ENCODE assay signal across 7 mouse cellular contexts in the genomic region with DNA sequence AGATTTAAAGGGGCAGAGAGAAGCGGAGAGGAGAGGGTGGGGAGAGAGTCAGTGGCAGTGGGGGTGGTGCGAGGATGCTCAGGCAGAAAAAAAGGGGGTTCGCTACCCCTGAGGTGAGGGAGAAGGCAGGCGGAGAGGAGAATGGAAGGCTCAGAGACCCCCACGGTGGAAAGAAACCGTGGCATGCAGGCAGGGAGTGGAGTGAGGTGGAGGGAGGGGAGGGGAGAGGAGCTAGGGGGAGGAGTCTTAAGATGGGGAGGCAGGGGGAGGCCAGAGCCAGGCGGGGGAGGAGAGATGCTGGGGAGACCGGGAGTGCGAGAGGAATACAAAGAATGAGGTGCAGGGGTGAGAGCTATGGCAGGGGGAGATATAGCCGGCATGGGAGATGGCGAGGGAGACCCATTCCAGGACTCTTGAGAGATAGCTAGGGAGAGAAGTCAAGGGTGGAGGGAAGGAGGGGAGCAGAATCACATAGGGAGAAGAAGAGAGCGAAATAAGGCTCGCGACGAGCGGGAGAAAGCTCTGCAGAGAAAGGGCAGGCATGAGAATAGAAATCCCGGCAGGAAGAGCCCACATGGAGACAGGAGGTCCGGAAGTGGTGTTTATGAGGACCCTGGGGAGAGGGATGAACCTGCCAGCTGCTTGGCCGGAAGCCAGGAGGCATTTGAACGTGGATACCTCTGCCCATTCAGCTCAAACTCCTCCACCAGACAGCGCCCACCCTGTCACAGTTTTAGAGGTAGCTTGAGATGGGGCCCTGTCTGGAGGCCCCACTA. TPM values are rescaled to one million over a fixed set of nuclear protein-coding genes. Genes with fewer than 3 reads are reported as not detected.
DNase-seq lines count a peak whose midpoint lies in the region; ATAC-seq and TF ChIP-seq lines count a peak whose summit lies in the region.

A gene (minus strand): TSS at position 511 of the 776 bp plus-strand sequence.

- no peak within 1 kb of the TSS for H3K27ac ChIP-seq in lung, embryonic 16.5 days (ENCODE audit: low read length)
- H3K27ac ChIP-seq in embryonic facial prominence, embryonic 13.5 days: peak within 1 kb of the TSS; percentile 16; the same call in 1 of the 2 replicates
- H3K27ac ChIP-seq in intestine, postnatal 0 days (ENCODE audit: low read depth, low read length): no peak within 1 kb of the TSS
- peak within 1 kb of the TSS; percentile 97 for H3K27ac ChIP-seq in midbrain, embryonic 15.5 days

- no peak within 1 kb of the TSS for H3K9ac ChIP-seq in lung, embryonic 16.5 days (ENCODE audit: low read length)
- 0 out of 2 replicates have a peak within 1 kb of the TSS, but pooled peaks have one; percentile 77 for H3K9ac ChIP-seq in embryonic facial prominence, embryonic 13.5 days
- H3K9ac ChIP-seq in intestine, postnatal 0 days (ENCODE audit: low read depth, low read length): no peak within 1 kb of the TSS
- peak within 1 kb of the TSS; percentile 74 for H3K9ac ChIP-seq in midbrain, embryonic 15.5 days

- H3K9me3 ChIP-seq in lung, embryonic 16.5 days (ENCODE audit: control insufficient read depth, low read length): no peaks in the 10 kb centered on the region
- H3K9me3 ChIP-seq in embryonic facial prominence, embryonic 13.5 days: no peaks in the 10 kb centered on the region
- H3K9me3 ChIP-seq in intestine, postnatal 0 days (ENCODE audit: control insufficient read depth): no peaks in the 10 kb centered on the region
- no peaks in the 10 kb centered on the region for H3K9me3 ChIP-seq in midbrain, embryonic 15.5 days

- no peak for DNase-seq in lung, adult 2 months
- no peak for DNase-seq in thymus, adult 18-20 months

- peaks cover 24% of the 10 kb centered on the region for H3K4me1 ChIP-seq in lung, embryonic 16.5 days (replicated peaks; ENCODE audit: control insufficient read depth, insufficient read depth, low read length)
- peaks cover 4% of the 10 kb centered on the region; the same call in 1 of the 2 replicates for H3K4me1 ChIP-seq in lung, adult 2 months (ENCODE audit: control insufficient read depth, insufficient read depth, low read length)
- H3K4me1 ChIP-seq in embryonic facial prominence, embryonic 13.5 days: peaks cover 35% of the 10 kb centered on the region
- H3K4me1 ChIP-seq in intestine, postnatal 0 days (replicated peaks; ENCODE audit: control insufficient read depth, insufficient read depth, low read length): 0 out of 2 replicates have a peak, but pooled peaks cover 9% of the 10 kb centered on the region
- H3K4me1 ChIP-seq in midbrain, embryonic 15.5 days: peaks cover 38% of the 10 kb centered on the region

- 6% methylated on average over 21 of the region's 21 CpGs for WGBS in lung, embryonic 16.5 days
- WGBS in lung, adult 2 months: 10% methylated on average over 21 of the region's 21 CpGs
- 4% methylated on average over 21 of the region's 21 CpGs for WGBS in embryonic facial prominence, embryonic 13.5 days
- 12% methylated on average over 21 of the region's 21 CpGs for WGBS in intestine, postnatal 0 days
- WGBS in midbrain, embryonic 15.5 days: 3% methylated on average over 21 of the region's 21 CpGs

- ATAC-seq in lung, embryonic 16.5 days (ENCODE audit: low read depth): no peak
- no peak for ATAC-seq in embryonic facial prominence, embryonic 13.5 days (ENCODE audit: insufficient number of reproducible peaks, insufficient read depth, low FRiP score, low TSS enrichment, low read depth)
- ATAC-seq in intestine, postnatal 0 days: no peak
- peak; percentile 70 for ATAC-seq in midbrain, embryonic 15.5 days (replicated peaks)
- no peak for ATAC-seq in erythroblast, adult 5-6 weeks (replicated peaks; ENCODE audit: low FRiP score, poor library complexity, severe bottlenecking)

- H3K4me2 ChIP-seq in lung, embryonic 16.5 days (ENCODE audit: low read depth, low read length): peak within 1 kb of the TSS; percentile 88
- H3K4me2 ChIP-seq in embryonic facial prominence, embryonic 13.5 days: peak within 1 kb of the TSS; percentile 99
- H3K4me2 ChIP-seq in intestine, postnatal 0 days (replicated peaks; ENCODE audit: low read depth): peak within 1 kb of the TSS; percentile 95
- H3K4me2 ChIP-seq in midbrain, embryonic 15.5 days: peak within 1 kb of the TSS; percentile 81

- TF ChIP-seq POLR2A in lung, adult 2 months (IDR thresholded peaks at IDR 0.05; ENCODE audit: borderline replicate concordance, extremely low read depth, low read depth, low read length): no peak

- no peak within 1 kb of the TSS; the same call in 1 of the 2 replicates for H3K4me3 ChIP-seq in lung, embryonic 16.5 days (ENCODE audit: low read length)
- H3K4me3 ChIP-seq in lung, adult 2 months (replicated peaks; ENCODE audit: extremely low read depth, low read depth, low read length): no peak within 1 kb of the TSS
- H3K4me3 ChIP-seq in embryonic facial prominence, embryonic 13.5 days: peak within 1 kb of the TSS; percentile 66
- H3K4me3 ChIP-seq in intestine, postnatal 0 days (ENCODE audit: low read depth, low read length): peak within 1 kb of the TSS; percentile 51; the same call in 1 of the 2 replicates
- peak within 1 kb of the TSS; percentile 83 for H3K4me3 ChIP-seq in midbrain, embryonic 15.5 days

- TF ChIP-seq CTCF in lung, adult 2 months (IDR thresholded peaks at IDR 0.05; ENCODE audit: insufficient read depth, low read length): no peak
- TF ChIP-seq CTCF in intestine, postnatal 0 days (IDR thresholded peaks at IDR 0.05; ENCODE audit: low read depth): no peak

- H3K36me3 ChIP-seq in lung, embryonic 16.5 days (ENCODE audit: control insufficient read depth, insufficient read depth, low read length): no peaks in the 10 kb centered on the region
- no peaks in the 10 kb centered on the region for H3K36me3 ChIP-seq in embryonic facial prominence, embryonic 13.5 days
- no peaks in the 10 kb centered on the region for H3K36me3 ChIP-seq in intestine, postnatal 0 days (ENCODE audit: control insufficient read depth, insufficient read depth)
- H3K36me3 ChIP-seq in midbrain, embryonic 15.5 days (replicated peaks): no peaks in the 10 kb centered on the region; the same call in 1 of the 2 replicates

- H3K27me3 ChIP-seq in lung, embryonic 16.5 days (ENCODE audit: control insufficient read depth, insufficient read depth, low read depth, low read length): peaks cover 47% of the 10 kb centered on the region
- H3K27me3 ChIP-seq in embryonic facial prominence, embryonic 13.5 days: peaks cover 62% of the 10 kb centered on the region
- H3K27me3 ChIP-seq in intestine, postnatal 0 days (replicated peaks; ENCODE audit: control insufficient read depth, insufficient read depth, low read length): peaks cover 41% of the 10 kb centered on the region
- no peaks in the 10 kb centered on the region for H3K27me3 ChIP-seq in midbrain, embryonic 15.5 days (replicated peaks)

RNA-seq across cellular contexts. Expression of the gene that starts here (rescaled TPM):
- polyA plus RNA-seq in lung, embryonic 16.5 days (2015; fragmentation: Nextera tagmentation; extraction: Ambion mirVana): 0.18 and 0.40 TPM in 2 replicates
- polyA plus RNA-seq in lung, adult 2 months (2012; rRNA removed): 0.32 and 0.43 TPM in 2 replicates
- polyA plus RNA-seq in embryonic facial prominence, embryonic 13.5 days (2015; fragmentation: Nextera tagmentation; extraction: Ambion mirVana): 2.7 and 2.9 TPM in 2 replicates
- 0.90 and 0.93 TPM in 2 replicates for polyA plus RNA-seq in intestine, postnatal 0 days (2015; fragmentation: Nextera tagmentation; extraction: Ambion mirVana)
- 39.7 and 42.5 TPM in 2 replicates for polyA plus RNA-seq in midbrain, embryonic 15.5 days (2015; fragmentation: Nextera tagmentation; extraction: Ambion mirVana)
- not detected in 2 replicates for total RNA-seq in erythroblast, adult 5-6 weeks (2015; ENCODE audit: low replicate concordance)
- total RNA-seq in erythroblast, adult 5-6 weeks (2017; ENCODE audit: low replicate concordance): not detected in 2 replicates

Comparison
In these comparisons a context has a peak if more than half of its experiments do, and no peak if none do; other contexts are left out.
1. RNA of the gene that starts here (polyA plus RNA-seq): 39.7 to 42.5 TPM in midbrain, embryonic 15.5 days; 2.7 to 2.9 TPM in embryonic facial prominence, embryonic 13.5 days, 0.90 to 0.93 TPM in intestine, postnatal 0 days, 0.32 to 0.43 TPM in lung, adult 2 months and 0.18 to 0.40 TPM in lung, embryonic 16.5 days; every median in the first group is over 10 times any median in the second.
2. H3K27ac ChIP-seq: peak in embryonic facial prominence, embryonic 13.5 days (single experiment) and midbrain, embryonic 15.5 days (single experiment); none in lung, embryonic 16.5 days (single experiment) and intestine, postnatal 0 days (single experiment).
3. H3K4me3 ChIP-seq: peak in embryonic facial prominence, embryonic 13.5 days (single experiment), intestine, postnatal 0 days (single experiment) and midbrain, embryonic 15.5 days (single experiment); none in lung, embryonic 16.5 days (single experiment) and lung, adult 2 months (single experiment).
4. H3K9ac ChIP-seq: peak in embryonic facial prominence, embryonic 13.5 days (single experiment) and midbrain, embryonic 15.5 days (single experiment); none in lung, embryonic 16.5 days (single experiment) and intestine, postnatal 0 days (single experiment).
5. Peak in every context shown above with its lines, with median percentiles within 50 percentile points of each other: H3K4me2 ChIP-seq.